Mouse (Mus musculus): Measurements from ENCODE around the gene Hpse. TPM values are rescaled to one million over a fixed set of nuclear protein-coding genes. Genes with fewer than 3 reads are reported as not detected.

Hpse gene
- polyA plus RNA-seq, 1 experiment, result 3.1 TPM

- no peak for DNase-seq
- WGBS, result 97% methylated on average over 3 of the region's 3 CpGs
- Histone ChIP-seq H3K4me1 (replicated peaks; ENCODE audit: control insufficient read depth, insufficient read depth, low read length) (no peaks in the 10 kb centered on the region), H3K36me3 (ENCODE audit: control insufficient read depth, insufficient read depth, low read length) (no peaks in the 10 kb centered on the region), H3K27me3 (ENCODE audit: control insufficient read depth, insufficient read depth, low read length) (no peaks in the 10 kb centered on the region), H3K4me3 (ENCODE audit: control insufficient read depth, insufficient read depth, low read length) (no peak overlapping the region), H3K27ac (ENCODE audit: control insufficient read depth, insufficient read depth, low read length) (no peak overlapping the region)
- no peak for TF ChIP-seq POLR2A (IDR thresholded peaks at IDR 0.05; ENCODE audit: control insufficient read depth, extremely low read depth, insufficient read depth, low read length, poor library complexity)
- TF ChIP-seq CTCF (IDR thresholded peaks at IDR 0.05; ENCODE audit: borderline replicate concordance, control insufficient read depth, extremely low read depth, insufficient read depth, low read length, poor library complexity), result no peak
Observed at GRCm38 (mm10) chr5:100702325-100702724, 17.2 kb downstream of the Hpse start.

- WGBS, result 97% methylated on average over 12 of the region's 13 CpGs
- H3K4me1 ChIP-seq (replicated peaks; ENCODE audit: control insufficient read depth, insufficient read depth, low read length), result no peaks in the 10 kb centered on the region
- H3K27ac ChIP-seq (ENCODE audit: control insufficient read depth, insufficient read depth, low read length), result no peak overlapping the region
- TF ChIP-seq POLR2A (IDR thresholded peaks at IDR 0.05; ENCODE audit: control insufficient read depth, extremely low read depth, insufficient read depth, low read length, poor library complexity) (no peak), CTCF (IDR thresholded peaks at IDR 0.05; ENCODE audit: borderline replicate concordance, control insufficient read depth, extremely low read depth, insufficient read depth, low read length, poor library complexity) (no peak)
- H3K36me3 ChIP-seq (ENCODE audit: control insufficient read depth, insufficient read depth, low read length), result no peaks in the 10 kb centered on the region
- H3K27me3 ChIP-seq (ENCODE audit: control insufficient read depth, insufficient read depth, low read length), result no peaks in the 10 kb centered on the region
- no peak for DNase-seq
- H3K4me3 ChIP-seq (ENCODE audit: control insufficient read depth, insufficient read depth, low read length), result no peak overlapping the region
Observed at GRCm38 (mm10) chr5:100700861-100701620, 18.5 kb downstream of the Hpse start.

- H3K4me1 ChIP-seq (replicated peaks; ENCODE audit: control insufficient read depth, insufficient read depth, low read length), result no peaks in the 10 kb centered on the region
- WGBS, result 67% methylated on average over 2 of the region's 2 CpGs
- H3K4me3 ChIP-seq (ENCODE audit: control insufficient read depth, insufficient read depth, low read length), result no peak overlapping the region
- no peak for TF ChIP-seq CTCF (IDR thresholded peaks at IDR 0.05; ENCODE audit: borderline replicate concordance, control insufficient read depth, extremely low read depth, insufficient read depth, low read length, poor library complexity)
- TF ChIP-seq POLR2A (IDR thresholded peaks at IDR 0.05; ENCODE audit: control insufficient read depth, extremely low read depth, insufficient read depth, low read length, poor library complexity), result no peak
- H3K27me3 ChIP-seq (ENCODE audit: control insufficient read depth, insufficient read depth, low read length), result no peaks in the 10 kb centered on the region
- no peak overlapping the region for H3K27ac ChIP-seq (ENCODE audit: control insufficient read depth, insufficient read depth, low read length)
- no peak for DNase-seq
- no peaks in the 10 kb centered on the region for H3K36me3 ChIP-seq (ENCODE audit: control insufficient read depth, insufficient read depth, low read length)
Observed at GRCm38 (mm10) chr5:100697886-100698285, 21.6 kb downstream of the Hpse start.

GRCm38 (mm10) chr5:100697398-100697797 is 22.1 kb downstream of the Hpse start:
- Histone ChIP-seq H3K4me1 (replicated peaks; ENCODE audit: control insufficient read depth, insufficient read depth, low read length) (no peaks in the 10 kb centered on the region), H3K36me3 (ENCODE audit: control insufficient read depth, insufficient read depth, low read length) (no peaks in the 10 kb centered on the region), H3K27me3 (ENCODE audit: control insufficient read depth, insufficient read depth, low read length) (no peaks in the 10 kb centered on the region), H3K27ac (ENCODE audit: control insufficient read depth, insufficient read depth, low read length) (no peak overlapping the region), H3K4me3 (ENCODE audit: control insufficient read depth, insufficient read depth, low read length) (no peak overlapping the region)
- TF ChIP-seq CTCF (IDR thresholded peaks at IDR 0.05; ENCODE audit: borderline replicate concordance, control insufficient read depth, extremely low read depth, insufficient read depth, low read length, poor library complexity), result no peak
- TF ChIP-seq POLR2A (IDR thresholded peaks at IDR 0.05; ENCODE audit: control insufficient read depth, extremely low read depth, insufficient read depth, low read length, poor library complexity), result no peak
- no peak for DNase-seq
- 60% methylated on average over 2 of the region's 2 CpGs for WGBS

- Histone ChIP-seq H3K27ac (ENCODE audit: control insufficient read depth, insufficient read depth, low read length) (no peak overlapping the region), H3K4me1 (replicated peaks; ENCODE audit: control insufficient read depth, insufficient read depth, low read length) (no peaks in the 10 kb centered on the region), H3K4me3 (ENCODE audit: control insufficient read depth, insufficient read depth, low read length) (no peak overlapping the region), H3K36me3 (ENCODE audit: control insufficient read depth, insufficient read depth, low read length) (no peaks in the 10 kb centered on the region), H3K27me3 (ENCODE audit: control insufficient read depth, insufficient read depth, low read length) (no peaks in the 10 kb centered on the region)
- TF ChIP-seq POLR2A (IDR thresholded peaks at IDR 0.05; ENCODE audit: control insufficient read depth, extremely low read depth, insufficient read depth, low read length, poor library complexity), result no peak
- no peak for TF ChIP-seq CTCF (IDR thresholded peaks at IDR 0.05; ENCODE audit: borderline replicate concordance, control insufficient read depth, extremely low read depth, insufficient read depth, low read length, poor library complexity)
- DNase-seq, result no peak
- 89% methylated on average over 4 of the region's 4 CpGs for WGBS
Observed at GRCm38 (mm10) chr5:100685631-100686030, 33.9 kb downstream of the Hpse start.

GRCm38 (mm10) chr5:100680542-100680933 is 39.0 kb downstream of the Hpse start:
- WGBS, result 91% methylated on average over 6 of the region's 6 CpGs
- Histone ChIP-seq H3K4me3 (ENCODE audit: control insufficient read depth, insufficient read depth, low read length) (no peak overlapping the region), H3K4me1 (replicated peaks; ENCODE audit: control insufficient read depth, insufficient read depth, low read length) (no peaks in the 10 kb centered on the region), H3K27ac (ENCODE audit: control insufficient read depth, insufficient read depth, low read length) (no peak overlapping the region), H3K36me3 (ENCODE audit: control insufficient read depth, insufficient read depth, low read length) (no peaks in the 10 kb centered on the region), H3K27me3 (ENCODE audit: control insufficient read depth, insufficient read depth, low read length) (no peaks in the 10 kb centered on the region)
- TF ChIP-seq CTCF (IDR thresholded peaks at IDR 0.05; ENCODE audit: borderline replicate concordance, control insufficient read depth, extremely low read depth, insufficient read depth, low read length, poor library complexity) (no peak), POLR2A (IDR thresholded peaks at IDR 0.05; ENCODE audit: control insufficient read depth, extremely low read depth, insufficient read depth, low read length, poor library complexity) (no peak)
- no peak for DNase-seq
